Mouse (Mus musculus) midbrain, embryonic 12.5 days (tissue): ENCODE measurements around the gene 1810010D01Rik. TPM values are rescaled to one million over a fixed set of nuclear protein-coding genes. Genes with fewer than 3 reads are reported as not detected.

Source experiments
- ATAC-seq: fragments of 200-750 bp; cut with Nextera tagmentation; 2 replicates; pipeline ENCODE4 v1.8.0; 2017; ENCODE audit warnings: low read depth, moderate TSS enrichment, moderate library complexity; ENCODE audit not compliant: low FRiP score
- H3K27ac ChIP-seq: fragments of 300-500 bp; sonication (generic); replicated peaks from 2 replicates; pipeline ENCODE4 v1.5.1; 2016; ENCODE audit warnings: mild to moderate bottlenecking
- H3K27me3 ChIP-seq: fragments of 300-500 bp; sonication (generic); 2 replicates; pipeline ENCODE4 v1.6.1; 2016; ENCODE audit warnings: mild to moderate bottlenecking
- H3K36me3 ChIP-seq: fragments of 300-500 bp; sonication (generic); 2 replicates; pipeline ENCODE4 v1.6.1; 2016
- H3K4me1 ChIP-seq: fragments of 300-500 bp; sonication (generic); 2 replicates; pipeline ENCODE4 v1.6.1; 2016
- H3K4me2 ChIP-seq: fragments of 300-500 bp; sonication (generic); replicated peaks from 2 replicates; pipeline ENCODE4 v1.6.1; 2016; ENCODE audit warnings: mild to moderate bottlenecking, moderate library complexity
- H3K4me3 ChIP-seq: fragments of 300-500 bp; sonication (generic); 2 replicates; pipeline ENCODE4 v1.5.1; 2016; ENCODE audit warnings: mild to moderate bottlenecking
- H3K9ac ChIP-seq: fragments of 300-500 bp; sonication (generic); replicated peaks from 2 replicates; pipeline ENCODE4 v1.6.1; 2016; ENCODE audit warnings: mild to moderate bottlenecking, moderate library complexity
- H3K9me3 ChIP-seq: fragments of 300-500 bp; sonication (generic); 2 replicates; pipeline ENCODE4 v1.6.1; 2016; ENCODE audit warnings: mild to moderate bottlenecking
- WGBS: fragments of 180-500 bp; shearing (Covaris S2); methylation state at CpG from one replicate; pipeline ENCODE4 v1.1.7; 2016; 5-methylcytosine and 5-hydroxymethylcytosine counted together
- polyA plus RNA-seq: library from polyadenylated mRNA; unstranded; fragments of >200 nt; fragmentation: Nextera tagmentation; extraction: Ambion mirVana; gene quantifications from 2 replicates; pipeline ENCODE4 v1.2.1, GENCODE M21; 2016

The 1810010D01Rik gene
- polyA plus RNA-seq, 1 experiment from 2014 or later: 0.20 TPM

DNA sequence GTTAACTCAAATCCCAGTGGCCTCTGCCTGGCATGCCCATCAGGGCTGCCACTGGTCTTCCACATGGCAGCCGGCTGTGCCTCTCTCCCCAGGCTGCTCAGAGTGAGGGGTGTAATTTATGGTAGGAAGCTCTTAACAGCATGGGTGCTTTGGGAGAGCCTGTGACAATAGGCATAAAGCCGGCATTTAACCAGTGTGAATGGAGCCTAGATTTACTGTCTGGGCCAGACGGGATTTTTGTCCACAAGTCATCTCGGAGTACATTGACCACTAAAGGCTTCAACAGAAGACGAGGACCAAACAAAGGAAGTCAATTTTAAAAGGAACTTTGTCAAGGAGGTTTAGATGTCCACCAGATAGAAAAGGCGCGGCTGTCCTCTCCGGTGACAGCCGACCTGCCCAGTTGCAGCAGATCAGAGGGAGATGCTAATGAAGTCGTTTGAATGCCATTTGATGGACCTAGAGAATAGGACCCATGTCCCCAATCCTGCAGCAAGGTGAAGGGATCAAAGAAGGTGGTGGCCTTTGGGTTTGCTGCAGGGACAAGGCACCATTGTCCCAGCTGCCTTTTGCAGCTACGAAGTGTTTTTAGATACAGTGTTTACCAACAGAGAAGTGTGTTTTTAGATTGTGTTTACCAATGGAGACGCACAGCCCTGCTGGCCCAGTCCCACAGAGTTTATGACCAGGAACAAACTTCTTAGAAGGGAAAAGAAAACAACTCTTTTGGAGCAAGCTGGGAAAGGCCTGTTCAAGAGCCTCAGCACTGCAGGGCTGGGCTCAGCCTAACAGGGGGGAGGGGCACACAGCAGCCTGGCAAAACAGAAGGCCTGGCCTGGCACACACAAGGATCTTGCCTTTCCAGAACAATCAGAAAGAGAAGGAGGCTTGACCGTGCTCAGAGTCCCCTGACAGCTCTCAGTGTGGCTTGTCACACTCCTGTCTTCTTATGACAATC lies 48.4 kb downstream of the 1810010D01Rik start:
- Histone ChIP-seq H3K27ac (peak overlapping the region; percentile 44), H3K27me3 (peaks cover 10% of the 10 kb centered on the region; the same call in 1 of the 2 replicates), H3K4me1 (peaks cover 21% of the 10 kb centered on the region), H3K4me2 (no peak overlapping the region), H3K9me3 (no peaks in the 10 kb centered on the region), H3K9ac (no peak overlapping the region), H3K36me3 (no peaks in the 10 kb centered on the region), H3K4me3 (no peak overlapping the region)
- ATAC-seq: peak; percentile 78; the same call in 1 of the 2 replicates
- 12% methylated on average over 13 of the region's 13 CpGs for WGBS

Other genes with a start within 250 kb of the 1810010D01Rik start
- 5.2 and 5.9 TPM in 2 replicates for gene Tpcn2, start 75.9 kb upstream of the 1810010D01Rik start, polyA plus RNA-seq
- 1.2 and 1.8 TPM in 2 replicates for gene Mrgprf, start 92.7 kb upstream of the 1810010D01Rik start, polyA plus RNA-seq
- gene Mrgprd, start 106.7 kb upstream of the 1810010D01Rik start, polyA plus RNA-seq: not detected in 2 replicates